Mouse (Mus musculus) thymus, adult 18-20 months (tissue): ENCODE results near the gene Dusp6.

Experiments used
- DNase-seq, 2 experiments: peaks; one replicate each; pipeline ENCODE4 v3.0.0; 2022; ENCODE audit warnings: mixed read lengths in 2 of 2

Gene Dusp6

DNA sequence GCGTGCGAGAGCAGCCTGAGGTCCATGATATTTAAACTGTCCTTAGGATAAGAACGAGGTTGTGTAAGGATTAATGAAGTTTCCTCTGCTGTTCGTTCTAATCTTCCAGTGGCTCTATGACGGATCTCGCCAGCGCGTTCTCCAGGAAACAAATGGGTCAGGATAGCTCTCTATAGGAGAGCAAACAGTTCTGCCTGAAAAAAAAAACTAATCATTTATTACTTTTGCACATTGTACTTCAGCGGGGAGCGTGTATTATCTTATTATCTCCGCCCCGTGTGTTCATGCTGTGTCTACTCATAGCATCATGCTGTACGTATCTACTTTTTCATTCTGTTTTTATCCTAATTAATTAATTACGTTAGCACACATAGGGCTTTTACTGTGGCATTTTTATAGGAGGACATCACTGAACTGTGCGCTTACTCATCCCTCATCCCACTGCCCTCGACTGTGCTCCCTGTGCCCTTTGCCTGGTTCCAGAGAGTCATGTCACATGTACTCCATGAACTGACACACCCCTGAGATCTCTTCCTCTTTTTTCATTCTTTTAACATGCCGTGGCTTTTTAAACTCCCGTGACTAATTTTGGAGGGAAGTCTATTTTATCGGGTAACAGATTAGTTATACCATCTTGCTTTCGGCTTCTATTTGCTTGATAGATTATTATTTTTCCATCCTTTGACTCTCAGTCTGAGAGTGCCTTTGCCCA is 16.1 kb upstream of the Dusp6 start:
- DNase-seq: no peak

DNA sequence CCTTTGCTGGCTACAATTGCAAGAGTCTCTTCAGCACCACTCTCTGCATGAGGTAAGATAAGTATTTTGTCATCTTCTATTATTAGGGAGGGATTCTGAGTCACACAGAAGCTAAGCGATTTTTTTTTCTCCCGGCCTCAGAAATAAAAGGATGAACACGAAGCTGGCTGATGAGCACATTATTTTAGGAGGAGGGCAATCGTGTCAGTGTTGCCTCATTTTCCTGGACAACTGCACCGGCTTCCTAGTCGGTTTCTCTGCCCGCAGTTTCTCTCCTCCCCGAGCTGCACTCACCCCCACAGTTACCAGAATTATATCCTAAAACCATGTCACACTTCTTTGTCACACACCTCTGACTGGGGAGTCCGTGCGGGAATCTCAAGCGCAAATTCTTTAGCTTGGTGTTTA is 12.2 kb upstream of the Dusp6 start:
- no peak for DNase-seq

DNA sequence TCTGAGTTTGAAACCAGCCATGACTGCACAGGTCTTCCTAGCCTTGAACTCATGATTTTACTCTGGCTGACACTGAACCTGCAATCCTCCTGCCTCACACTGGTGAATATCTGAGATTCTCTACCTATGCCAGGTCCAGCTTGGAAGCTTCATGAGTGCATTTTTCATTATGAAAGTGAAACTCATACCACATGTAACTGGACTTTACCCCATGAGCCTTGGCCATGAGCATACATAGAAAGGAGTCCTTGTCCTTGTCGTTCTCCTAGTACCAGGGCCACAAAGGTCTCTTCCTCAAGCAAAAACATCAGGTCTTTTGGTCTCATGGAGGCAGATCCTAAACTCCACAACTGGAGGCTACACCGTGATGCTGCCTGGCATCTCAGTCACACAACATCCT is 9.6 kb upstream of the Dusp6 start:
- DNase-seq: no peak

DNA sequence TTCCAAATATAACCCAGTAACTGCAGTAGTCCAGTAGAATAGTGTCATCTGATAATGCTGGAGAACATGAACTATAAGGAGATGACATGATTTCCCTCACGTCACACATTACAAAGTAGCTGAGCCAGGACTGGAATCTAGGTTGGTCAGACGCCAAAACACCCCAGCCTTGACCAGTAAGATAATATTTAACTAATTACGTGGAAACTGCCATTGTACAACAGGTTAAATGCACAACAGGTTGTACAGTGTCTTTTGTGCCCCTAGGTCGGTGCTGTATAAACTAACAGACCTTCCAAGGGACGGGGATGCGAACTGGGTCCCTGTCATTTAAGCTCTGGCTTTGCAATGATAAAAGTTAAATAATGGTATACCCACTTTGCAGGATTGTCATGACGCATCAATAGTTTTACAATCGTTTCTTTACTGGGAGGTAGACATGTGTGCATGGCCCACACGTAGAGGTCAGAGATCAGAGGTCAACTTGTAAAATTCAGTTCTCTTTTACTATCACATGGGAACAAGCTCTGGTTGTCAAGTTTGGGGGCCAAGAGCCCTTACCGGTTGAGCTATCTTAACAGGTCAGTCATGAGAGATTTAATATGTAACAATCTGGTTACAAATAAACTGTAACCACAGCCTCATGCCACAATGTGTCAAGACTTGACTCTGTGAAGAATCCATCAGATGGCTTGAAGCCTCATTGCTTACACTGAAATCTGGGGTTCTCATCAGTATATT is 7.0 kb upstream of the Dusp6 start:
- DNase-seq: no peak

DNA sequence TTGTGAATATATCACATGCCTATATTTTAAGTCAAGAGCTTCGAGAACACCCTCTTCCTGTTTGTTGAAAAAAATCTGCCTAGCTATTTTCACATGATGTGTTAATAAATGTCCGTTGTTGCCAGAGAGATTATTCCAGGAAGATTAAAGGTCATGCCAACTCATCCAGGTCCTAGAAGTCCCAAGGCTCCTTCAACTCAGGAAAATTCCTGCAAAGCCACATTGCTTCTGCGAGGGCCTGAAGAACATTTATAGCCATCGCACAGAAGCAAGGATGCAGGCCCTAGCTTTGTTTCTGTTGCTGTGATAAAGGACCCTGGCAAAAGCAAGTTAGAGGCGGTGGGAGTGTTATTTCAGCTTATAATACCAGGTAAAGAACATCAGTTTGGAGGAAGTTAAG is 5.5 kb upstream of the Dusp6 start:
- DNase-seq: no peak

DNA sequence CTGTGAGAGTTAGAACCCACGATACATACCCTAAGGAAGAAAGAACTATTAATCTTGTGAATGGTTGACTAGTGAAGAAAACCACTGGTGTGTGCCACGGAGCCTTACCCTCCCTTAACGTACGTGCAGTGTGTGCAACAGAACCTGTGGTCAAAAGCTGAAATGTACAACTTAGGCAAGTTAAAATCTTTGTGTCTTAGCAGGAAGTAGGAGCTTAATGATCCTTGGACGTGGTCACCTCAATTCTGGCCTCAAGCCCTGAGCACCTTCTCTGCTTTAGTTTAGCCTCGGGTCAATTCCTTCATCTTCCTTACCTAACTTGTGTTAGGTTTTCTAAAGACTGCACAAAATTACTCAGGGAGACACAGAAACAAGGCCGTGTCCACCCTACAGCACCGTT is 3.2 kb upstream of the Dusp6 start:
- no peak for DNase-seq

DNA sequence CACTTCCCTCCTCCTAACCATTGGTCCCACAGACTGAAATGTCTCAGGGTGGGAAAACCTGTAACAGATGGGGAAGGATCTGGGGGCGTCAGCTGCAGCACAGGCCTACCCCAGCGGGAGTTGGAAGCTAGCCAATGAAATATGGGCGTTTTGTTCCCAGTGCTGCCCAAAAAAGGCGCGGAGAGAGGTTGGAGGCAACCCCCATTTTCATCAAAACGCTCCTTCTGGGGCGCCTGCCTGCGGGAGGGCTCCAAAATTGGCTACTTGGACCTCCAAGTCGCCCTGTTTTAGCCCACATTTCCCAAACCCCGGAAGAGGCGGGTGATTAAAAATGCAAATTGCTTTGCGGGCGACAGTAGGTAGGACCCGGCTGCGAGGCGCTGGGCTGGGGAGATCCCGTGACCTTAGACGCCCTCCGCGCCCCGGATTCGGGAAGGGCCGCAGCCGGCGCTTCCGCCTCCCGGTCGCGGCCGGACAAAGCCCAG is 1.8 kb upstream of the Dusp6 start:
- no peak for DNase-seq

DNA sequence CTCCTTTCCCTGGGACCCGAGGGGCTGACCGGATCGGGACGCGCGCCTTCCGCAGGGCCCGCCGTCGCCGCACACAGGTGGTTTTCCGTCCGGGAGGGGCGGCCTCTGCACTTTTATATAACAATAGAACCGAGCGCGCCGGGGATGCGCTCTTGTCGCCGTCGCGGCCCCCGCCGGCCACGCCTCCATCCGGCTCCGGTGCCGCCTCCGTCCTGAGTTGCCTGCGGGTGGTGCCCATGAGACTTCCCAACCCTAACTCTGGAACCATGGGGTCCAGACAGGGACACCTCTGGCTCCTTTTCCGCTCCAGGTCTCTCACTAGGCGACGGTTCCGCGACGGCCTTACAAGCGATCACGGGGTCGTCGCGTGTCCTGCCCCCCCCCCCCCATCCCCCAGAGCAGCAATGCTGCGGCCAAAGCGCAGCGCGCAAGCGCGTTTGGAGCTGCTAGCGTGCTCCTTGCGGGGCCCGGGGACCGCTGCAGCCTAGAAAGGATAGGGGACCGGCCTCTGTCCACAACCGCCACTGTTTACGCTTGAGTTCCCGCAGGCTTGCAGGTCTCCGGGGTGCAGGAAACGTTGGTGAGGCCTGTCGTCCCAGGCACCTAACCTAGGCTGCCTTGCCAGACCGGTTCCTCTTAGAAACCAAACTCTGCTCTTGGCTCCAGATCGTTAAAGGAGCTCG is 1.3 kb upstream of the Dusp6 start:
- peak; percentile 83 to 88 for DNase-seq

DNA sequence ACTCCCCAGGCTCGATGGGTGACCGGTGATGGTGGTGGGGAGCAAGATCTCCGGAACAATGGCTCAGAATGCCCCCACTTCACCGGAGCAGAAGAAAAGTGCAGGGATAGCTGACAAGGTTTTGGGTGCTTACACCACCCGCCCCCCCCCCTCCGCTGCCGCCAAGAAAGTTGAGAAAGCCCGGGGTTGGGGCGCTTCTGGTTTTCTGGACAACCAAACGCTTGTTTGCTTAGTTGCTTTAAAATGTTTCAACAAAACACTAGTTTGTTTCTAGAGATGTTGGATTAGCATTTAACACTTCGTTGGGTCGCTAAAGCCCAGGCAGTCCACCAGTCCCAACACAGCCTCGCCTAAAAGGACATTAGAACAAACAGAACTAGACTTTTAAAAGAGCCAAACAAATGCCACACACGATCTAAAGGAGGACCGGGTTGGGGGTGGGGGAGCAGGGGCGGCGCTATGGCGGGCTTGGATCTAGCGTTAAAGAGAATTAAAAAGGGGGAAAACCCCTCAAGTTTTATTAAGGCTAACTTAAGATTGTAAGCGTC is 638 bp upstream of the Dusp6 start:
- DNase-seq: peak in 1 of 2 experiments; percentile 15

DNA sequence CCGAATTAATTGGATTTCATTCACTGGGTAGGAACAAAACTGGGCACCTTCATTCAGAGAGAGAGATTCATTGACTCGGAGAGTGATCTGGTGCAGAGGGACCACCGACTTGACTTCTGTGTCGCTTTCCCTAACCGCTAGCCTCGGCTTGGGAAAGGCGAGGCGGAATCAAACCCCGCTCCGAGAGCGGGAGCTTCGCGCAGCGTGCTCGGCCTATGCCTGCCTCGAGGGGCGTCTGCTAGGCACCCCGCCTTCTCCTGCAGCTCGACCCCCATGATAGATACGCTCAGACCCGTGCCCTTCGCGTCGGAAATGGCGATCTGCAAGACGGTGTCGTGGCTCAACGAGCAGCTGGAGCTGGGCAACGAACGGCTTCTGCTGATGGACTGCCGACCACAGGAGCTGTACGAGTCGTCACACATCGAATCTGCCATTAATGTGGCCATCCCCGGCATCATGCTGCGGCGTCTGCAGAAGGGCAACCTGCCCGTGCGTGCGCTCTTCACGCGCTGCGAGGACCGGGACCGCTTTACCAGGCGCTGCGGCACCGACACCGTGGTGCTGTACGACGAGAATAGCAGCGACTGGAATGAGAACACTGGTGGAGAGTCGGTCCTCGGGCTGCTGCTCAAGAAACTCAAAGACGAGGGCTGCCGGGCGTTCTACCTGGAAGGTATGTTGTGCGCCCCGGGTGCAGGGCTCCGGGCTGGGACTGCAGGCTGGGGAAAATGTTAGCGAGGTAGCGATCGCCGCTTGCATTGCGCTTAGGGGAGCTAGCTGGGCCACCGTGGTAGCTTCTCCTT is 589 bp downstream of the Dusp6 start:
- peak; percentile 47 to 56 for DNase-seq

DNA sequence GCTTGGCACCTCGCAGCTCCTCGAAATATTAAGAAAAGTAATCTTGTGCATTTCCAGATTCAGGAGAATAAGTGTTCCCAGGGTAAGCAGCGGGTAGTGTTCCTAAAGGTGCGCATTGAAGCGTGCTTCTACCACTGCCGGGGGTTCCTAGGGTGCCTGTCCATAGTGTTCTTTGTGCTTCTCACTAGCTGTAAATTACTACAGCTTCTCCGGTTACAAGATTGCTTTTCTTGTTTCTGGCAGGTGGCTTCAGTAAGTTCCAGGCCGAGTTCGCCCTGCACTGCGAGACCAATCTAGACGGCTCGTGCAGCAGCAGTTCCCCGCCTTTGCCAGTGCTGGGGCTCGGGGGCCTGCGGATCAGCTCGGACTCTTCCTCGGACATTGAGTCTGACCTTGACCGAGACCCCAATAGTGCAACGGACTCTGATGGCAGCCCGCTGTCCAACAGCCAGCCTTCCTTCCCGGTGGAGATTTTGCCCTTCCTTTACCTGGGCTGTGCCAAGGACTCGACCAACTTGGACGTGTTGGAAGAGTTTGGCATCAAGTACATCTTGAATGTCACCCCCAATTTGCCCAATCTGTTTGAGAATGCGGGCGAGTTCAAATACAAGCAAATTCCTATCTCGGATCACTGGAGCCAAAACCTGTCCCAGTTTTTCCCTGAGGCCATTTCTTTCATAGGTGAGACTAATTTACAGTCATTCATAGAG is 1.4 kb downstream of the Dusp6 start:
- peak in 1 of 2 experiments; percentile 20 for DNase-seq

DNA sequence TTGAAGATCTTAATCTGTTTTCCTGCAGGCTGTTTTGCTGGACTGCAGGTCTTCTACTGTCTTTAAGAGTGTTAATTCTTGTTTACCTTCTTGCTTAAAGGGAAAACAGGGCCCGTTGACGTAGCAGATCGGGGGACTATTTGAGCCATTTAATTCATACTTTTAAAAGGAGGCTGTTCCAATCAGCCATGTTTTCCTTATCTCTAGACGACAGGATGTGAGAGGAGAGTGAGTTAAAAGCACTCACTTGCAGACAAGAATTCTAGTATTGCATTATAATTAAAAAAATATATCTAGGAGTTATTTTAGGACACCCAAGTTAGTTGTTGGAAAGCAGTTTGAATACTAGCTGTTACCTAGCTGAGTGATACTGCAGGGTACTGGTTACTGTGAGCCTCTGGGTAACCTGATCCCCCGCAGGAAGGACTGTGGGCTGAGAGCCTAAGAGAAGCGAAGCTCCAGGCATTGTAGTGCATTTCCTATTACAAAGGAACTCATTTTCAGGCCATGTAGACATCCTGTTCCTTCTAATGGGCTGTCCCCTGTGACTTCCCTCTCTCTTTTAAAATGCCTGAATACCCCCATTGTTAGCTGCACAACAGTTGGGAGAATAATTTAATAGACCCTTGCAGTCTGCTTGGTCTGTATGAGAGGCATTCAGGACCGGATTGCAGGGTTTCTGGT is 2.1 kb downstream of the Dusp6 start:
- DNase-seq: no peak

DNA sequence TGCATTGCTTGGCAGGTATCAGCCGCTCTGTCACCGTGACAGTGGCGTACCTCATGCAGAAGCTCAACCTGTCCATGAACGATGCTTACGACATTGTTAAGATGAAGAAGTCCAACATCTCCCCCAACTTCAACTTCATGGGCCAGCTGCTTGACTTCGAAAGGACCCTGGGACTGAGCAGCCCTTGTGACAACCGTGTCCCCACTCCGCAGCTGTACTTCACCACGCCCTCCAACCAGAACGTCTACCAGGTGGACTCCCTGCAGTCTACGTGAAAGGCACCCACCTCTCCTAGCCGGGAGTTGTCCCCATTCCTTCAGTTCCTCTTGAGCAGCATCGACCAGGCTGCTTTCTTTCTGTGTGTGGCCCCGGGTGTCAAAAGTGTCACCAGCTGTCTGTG is 3.0 kb downstream of the Dusp6 start:
- no peak for DNase-seq

DNA sequence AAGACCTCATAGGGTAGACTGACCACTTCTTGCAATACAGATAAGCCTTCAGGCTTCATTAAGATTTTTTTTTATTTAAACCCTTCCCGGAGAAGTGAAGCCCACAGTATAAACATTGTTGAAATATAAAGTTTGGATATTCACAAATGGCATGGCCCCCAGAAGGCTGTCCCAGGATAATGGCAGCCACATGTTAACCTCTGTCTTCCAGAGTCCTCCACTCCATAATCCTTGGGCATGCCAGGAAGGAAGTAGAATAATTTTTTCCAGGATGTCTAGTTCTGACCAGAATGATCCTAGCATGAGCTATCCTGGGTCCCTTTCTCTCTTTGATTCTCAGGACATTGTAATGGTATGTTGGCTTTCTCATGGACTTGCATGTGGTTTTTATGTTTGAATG is 4.6 kb downstream of the Dusp6 start:
- no peak for DNase-seq

DNA sequence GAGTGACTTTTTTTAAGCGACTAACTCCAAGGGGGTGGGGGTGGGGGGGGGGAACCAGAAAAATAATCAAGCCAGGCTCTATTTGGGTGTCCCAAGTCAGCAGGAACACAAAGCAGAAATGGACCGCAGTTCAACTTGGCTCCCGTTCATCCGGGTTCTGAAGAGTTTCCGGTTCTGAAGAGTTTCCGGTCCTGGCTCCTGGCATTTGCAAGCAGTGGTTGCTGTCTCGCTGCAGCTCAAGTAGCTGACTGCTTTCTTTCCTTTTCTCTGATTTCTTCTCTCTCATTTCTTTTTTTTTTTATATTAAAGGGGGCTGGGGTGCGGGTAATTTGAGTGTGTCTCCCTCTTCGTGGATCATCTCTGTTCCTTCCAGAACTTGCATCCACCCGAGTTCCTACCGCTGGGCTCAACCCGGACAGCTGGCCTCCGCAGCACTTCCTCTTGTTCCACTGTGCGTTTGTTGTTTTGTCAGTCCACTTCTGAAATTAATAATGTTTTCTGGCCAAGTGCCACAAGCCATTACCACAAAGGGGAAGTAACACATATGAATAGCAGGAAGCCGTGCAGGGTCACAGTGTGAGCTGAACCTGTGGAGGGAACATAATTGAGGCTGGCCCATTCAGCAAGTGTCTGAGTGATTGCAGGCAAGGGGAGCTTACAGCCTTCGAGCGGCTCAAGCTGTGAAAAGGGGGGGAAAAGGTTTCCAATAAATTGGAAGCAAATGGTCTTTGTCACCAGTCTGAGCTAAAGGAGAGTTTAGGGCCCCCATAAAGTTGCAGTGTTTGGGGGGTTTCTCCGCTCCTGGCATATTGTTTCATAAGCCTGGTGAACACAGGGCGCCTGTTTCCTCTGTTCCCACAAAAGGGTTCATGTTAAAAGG is 5.6 kb downstream of the Dusp6 start:
- DNase-seq: peak in 1 of 2 experiments; percentile 28

DNA sequence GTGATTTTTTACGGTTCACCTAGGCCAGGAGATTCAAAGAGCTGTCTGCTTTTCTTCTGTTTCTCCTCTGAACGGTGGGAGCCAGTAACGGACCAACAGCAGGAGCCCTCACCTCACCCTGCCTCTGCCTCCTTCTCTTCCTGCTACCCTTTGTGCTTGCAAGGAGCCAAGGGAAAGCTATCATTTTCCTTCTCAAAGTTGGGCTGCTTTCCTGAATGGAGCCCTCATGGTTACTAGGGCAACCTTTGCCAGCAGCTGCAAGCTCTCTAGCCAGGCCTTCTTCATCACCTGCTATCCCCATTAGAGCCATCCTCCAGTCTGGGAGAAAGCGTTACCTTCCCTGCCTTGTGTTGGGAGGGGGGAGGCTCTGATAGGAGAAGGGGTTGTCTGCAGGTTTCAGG is 6.3 kb downstream of the Dusp6 start:
- DNase-seq: no peak

DNA sequence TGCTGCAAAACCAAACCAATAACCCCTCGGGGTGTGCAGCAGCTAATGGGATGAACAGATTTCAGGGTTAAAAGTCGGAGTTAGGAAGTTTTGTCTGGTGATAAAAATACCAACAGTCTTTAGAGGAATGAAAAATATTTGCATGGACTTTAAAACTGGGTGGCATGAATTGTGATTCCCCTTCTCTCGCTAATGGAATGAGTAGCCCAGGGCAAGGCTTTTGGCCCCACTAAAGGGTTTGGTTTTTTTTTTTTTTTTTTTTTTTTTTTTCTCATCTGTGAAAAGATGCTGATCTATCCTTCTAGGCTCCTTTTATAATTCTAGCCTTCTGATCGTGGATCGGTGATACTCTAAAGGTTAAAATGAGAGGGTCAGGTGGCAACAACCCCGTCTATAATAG is 6.7 kb downstream of the Dusp6 start:
- no peak for DNase-seq

DNA sequence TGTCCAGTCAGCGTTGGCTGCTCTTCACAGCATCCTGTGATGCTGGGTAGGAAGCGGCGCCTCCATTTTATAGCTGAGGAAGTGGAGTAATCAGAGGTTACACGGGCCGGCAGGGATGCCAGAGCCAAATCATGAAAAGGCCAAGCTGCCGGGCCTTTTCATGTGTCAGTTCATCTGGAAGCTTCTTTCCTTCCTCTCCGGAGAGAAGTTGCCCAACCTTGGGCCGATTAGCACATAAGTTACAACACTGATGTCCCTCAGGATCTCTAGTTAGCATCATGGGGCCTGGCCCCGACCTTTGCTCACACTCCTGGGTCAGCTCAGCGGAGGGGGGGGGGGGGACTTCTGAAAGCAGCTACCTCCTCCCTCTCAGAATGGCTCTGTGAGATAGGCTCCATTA is 7.4 kb downstream of the Dusp6 start:
- no peak for DNase-seq

DNA sequence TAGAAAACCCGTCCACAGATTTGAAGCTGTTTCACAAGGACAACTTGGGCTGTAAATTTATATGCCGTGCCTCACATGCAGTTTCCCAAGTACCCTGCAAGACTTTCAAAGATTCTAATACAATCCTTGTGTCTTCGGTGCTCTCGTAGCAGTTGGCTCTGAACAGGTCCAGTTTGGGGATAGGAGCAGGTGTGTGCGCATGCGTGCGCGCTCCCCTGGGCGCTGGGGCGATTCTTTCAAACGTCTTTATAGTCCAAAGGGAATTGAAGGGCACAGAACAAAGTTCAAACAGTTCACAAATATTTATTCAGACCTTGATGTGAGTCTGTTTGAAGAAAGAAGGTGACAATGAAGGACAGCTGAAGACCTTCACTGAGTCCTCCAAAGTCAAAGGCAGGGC is 8.0 kb downstream of the Dusp6 start:
- DNase-seq: no peak

DNA sequence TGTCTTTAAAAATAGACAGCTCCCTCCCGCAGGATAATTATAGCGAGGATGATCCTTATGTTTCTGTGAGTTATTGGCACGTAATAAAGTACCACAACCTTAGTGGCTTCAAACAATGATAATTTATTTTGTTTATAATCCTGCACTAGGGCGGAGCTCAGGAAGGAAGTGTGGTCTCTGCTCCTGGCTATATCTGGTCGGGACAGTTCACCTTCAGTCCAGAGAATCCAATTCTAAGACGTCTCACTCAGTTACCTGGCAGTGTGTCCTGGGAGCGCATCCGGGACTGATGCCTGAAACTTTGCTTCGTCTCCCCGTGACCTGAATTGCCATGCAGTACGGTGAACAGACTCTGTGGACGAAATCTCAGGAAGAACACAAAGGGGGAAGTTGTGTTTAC is 10.0 kb downstream of the Dusp6 start:
- DNase-seq: no peak
